Mouse (Mus musculus) embryonic fibroblast, embryonic 13.5 days (primary cell): ENCODE results near the gene D430019H16Rik.

Source experiments
- CTCF ChIP-seq: IDR thresholded peaks from 2 replicates; pipeline ENCODE4 v1.5.1; 2011; ENCODE audit warnings: mild to moderate bottlenecking, control low read depth, low read length, moderate library complexity, borderline replicate concordance; ENCODE audit not compliant: insufficient read depth
- POLR2A ChIP-seq: IDR thresholded peaks from 2 replicates; pipeline ENCODE4 v1.6.1; 2011; ENCODE audit warnings: low read depth, mild to moderate bottlenecking, control low read depth, low read length, moderate library complexity

- TF ChIP-seq CTCF (no peak), POLR2A (no peak)
Measured at GRCm38 (mm10) chr12:105406008-105406407, 47.6 kb upstream of the D430019H16Rik start.
